Mouse (Mus musculus) neural tube, embryonic 14.5 days (tissue): Measurements from ENCODE around the gene Ppm1h. TPM values are rescaled to one million over a fixed set of nuclear protein-coding genes. Genes with fewer than 3 reads are reported as not detected.

Source experiments
- ATAC-seq: fragments of 200-750 bp; cut with Nextera tagmentation; 2 replicates; pipeline ENCODE4 v1.8.0; 2017; ENCODE audit warnings: low read depth, mild to moderate bottlenecking, moderate TSS enrichment, moderate library complexity
- H3K27ac ChIP-seq: fragments of 300-500 bp; sonication (generic); 2 replicates; pipeline ENCODE4 v1.5.1; 2014; ENCODE audit warnings: low read depth, mild to moderate bottlenecking, control low read depth, low read length, moderate library complexity, mixed read lengths
- H3K27me3 ChIP-seq: fragments of 300-500 bp; sonication (generic); 2 replicates; pipeline ENCODE4 v1.6.1; 2014; ENCODE audit warnings: low read length; ENCODE audit not compliant: control insufficient read depth, insufficient read depth
- H3K36me3 ChIP-seq: fragments of 300-500 bp; sonication (generic); 2 replicates; pipeline ENCODE4 v1.6.1; 2014; ENCODE audit warnings: low read length, mixed read lengths; ENCODE audit not compliant: control insufficient read depth, insufficient read depth
- H3K4me1 ChIP-seq: fragments of 300-500 bp; sonication (generic); 2 replicates; pipeline ENCODE4 v1.6.1; 2014; ENCODE audit warnings: low read length; ENCODE audit not compliant: control insufficient read depth, insufficient read depth
- H3K4me2 ChIP-seq: fragments of 300-500 bp; sonication (generic); 2 replicates; pipeline ENCODE4 v1.6.1; 2014; ENCODE audit warnings: mild to moderate bottlenecking, low read depth, low read length, control low read depth
- H3K4me3 ChIP-seq: fragments of 300-500 bp; sonication (generic); 2 replicates; pipeline ENCODE4 v1.5.1; 2014; ENCODE audit warnings: low read depth, low read length, control low read depth, mixed read lengths
- H3K9ac ChIP-seq: fragments of 300-500 bp; sonication (generic); replicated peaks from 2 replicates; pipeline ENCODE4 v1.6.1; 2014; ENCODE audit warnings: low read depth, mild to moderate bottlenecking, control low read depth, low read length, mixed read lengths
- H3K9me3 ChIP-seq: fragments of 300-500 bp; sonication (generic); 2 replicates; pipeline ENCODE4 v1.6.1; 2016; ENCODE audit warnings: low read length; ENCODE audit not compliant: control insufficient read depth
- WGBS: fragments of 180-500 bp; shearing (Covaris S2); extraction: QIAGEN DNeasy Blood & Tissue Kit; methylation state at CpG from one replicate; pipeline ENCODE4 v1.1.7; 2014; 5-methylcytosine and 5-hydroxymethylcytosine counted together
- polyA plus RNA-seq: library from polyadenylated mRNA; unstranded; fragments of >200 nt; fragmentation: Nextera tagmentation; extraction: Ambion mirVana; gene quantifications from 2 replicates; pipeline ENCODE4 v1.2.1, GENCODE M21; 2014

Ppm1h gene
- polyA plus RNA-seq, 1 experiment from 2014 or later, result 41.5 TPM

- no peak overlapping the region for H3K27ac ChIP-seq
- no peak overlapping the region for H3K4me2 ChIP-seq
- H3K27me3 ChIP-seq, result no peaks in the 10 kb centered on the region
- no peaks in the 10 kb centered on the region; the same call in 1 of the 2 replicates for H3K9me3 ChIP-seq
- no peaks in the 10 kb centered on the region for H3K4me1 ChIP-seq
- H3K9ac ChIP-seq, result no peak overlapping the region
- H3K4me3 ChIP-seq, result no peak overlapping the region
- no peak for ATAC-seq
- WGBS, result 86% methylated on average over 8 of the region's 8 CpGs
- no peaks in the 10 kb centered on the region for H3K36me3 ChIP-seq
These were observed 164.4 kb downstream of the Ppm1h start for GRCm38 (mm10) chr10:122842961-122843360.

- ATAC-seq, result no peak
- no peak overlapping the region for H3K9ac ChIP-seq
- 32% methylated on average over 7 of the region's 7 CpGs for WGBS
These were observed 166.9 kb downstream of the Ppm1h start for GRCm38 (mm10) chr10:122845471-122845870.

GRCm38 (mm10) chr10:122846476-122846875 lies 167.9 kb downstream of the Ppm1h start:
- WGBS, result 89% methylated on average over 1 of the region's 1 CpGs

More at GRCm38 (mm10) chr10:122845471-122845870, 166.9 kb downstream of the Ppm1h start:
- no peaks in the 10 kb centered on the region for H3K4me1 ChIP-seq
- no peak overlapping the region for H3K4me3 ChIP-seq
- no peak overlapping the region for H3K4me2 ChIP-seq
- H3K36me3 ChIP-seq, result no peaks in the 10 kb centered on the region
- H3K27me3 ChIP-seq, result no peaks in the 10 kb centered on the region
- no peaks in the 10 kb centered on the region; the same call in 1 of the 2 replicates for H3K9me3 ChIP-seq
- no peak overlapping the region for H3K27ac ChIP-seq

GRCm38 (mm10) chr10:122848020-122848457 lies 169.5 kb downstream of the Ppm1h start:
- no peaks in the 10 kb centered on the region for H3K27me3 ChIP-seq
- 79% methylated on average over 2 of the region's 2 CpGs for WGBS
- no peak overlapping the region for H3K4me2 ChIP-seq
- H3K4me1 ChIP-seq, result no peaks in the 10 kb centered on the region
- no peaks in the 10 kb centered on the region for H3K9me3 ChIP-seq
- H3K27ac ChIP-seq, result no peak overlapping the region
- H3K9ac ChIP-seq, result no peak overlapping the region
- no peak overlapping the region for H3K4me3 ChIP-seq
- no peaks in the 10 kb centered on the region for H3K36me3 ChIP-seq
- no peak for ATAC-seq

More at GRCm38 (mm10) chr10:122846476-122846875, 167.9 kb downstream of the Ppm1h start:
- no peak overlapping the region for H3K27ac ChIP-seq
- H3K9ac ChIP-seq, result no peak overlapping the region
- no peaks in the 10 kb centered on the region for H3K36me3 ChIP-seq
- no peak for ATAC-seq
- no peak overlapping the region for H3K4me3 ChIP-seq
- H3K4me2 ChIP-seq, result no peak overlapping the region
- H3K4me1 ChIP-seq, result no peaks in the 10 kb centered on the region
- no peaks in the 10 kb centered on the region for H3K9me3 ChIP-seq
- no peaks in the 10 kb centered on the region for H3K27me3 ChIP-seq

GRCm38 (mm10) chr10:122851267-122852160 lies 173.0 kb downstream of the Ppm1h start:
- H3K36me3 ChIP-seq, result no peaks in the 10 kb centered on the region

GRCm38 (mm10) chr10:122854571-122854970 lies 176.0 kb downstream of the Ppm1h start:
- WGBS, result 84% methylated on average over 6 of the region's 6 CpGs
- no peaks in the 10 kb centered on the region for H3K9me3 ChIP-seq
- H3K9ac ChIP-seq, result no peak overlapping the region

More at GRCm38 (mm10) chr10:122851267-122852160, 173.0 kb downstream of the Ppm1h start:
- Histone ChIP-seq H3K4me3 (no peak overlapping the region), H3K27ac (no peak overlapping the region), H3K4me2 (no peak overlapping the region), H3K27me3 (no peaks in the 10 kb centered on the region), H3K9ac (no peak overlapping the region), H3K4me1 (no peaks in the 10 kb centered on the region), H3K9me3 (no peaks in the 10 kb centered on the region)
- WGBS, result 89% methylated on average over 16 of the region's 16 CpGs
- no peak for ATAC-seq

GRCm38 (mm10) chr10:122855149-122855548 lies 176.6 kb downstream of the Ppm1h start:
- no peak for ATAC-seq
- WGBS, result 72% methylated on average over 4 of the region's 4 CpGs
- no peaks in the 10 kb centered on the region for H3K27me3 ChIP-seq
- no peak overlapping the region for H3K27ac ChIP-seq
- H3K4me2 ChIP-seq, result no peak overlapping the region
- no peaks in the 10 kb centered on the region for H3K9me3 ChIP-seq
- H3K4me1 ChIP-seq, result no peaks in the 10 kb centered on the region
- no peak overlapping the region for H3K9ac ChIP-seq
- no peak overlapping the region for H3K4me3 ChIP-seq
- no peaks in the 10 kb centered on the region for H3K36me3 ChIP-seq

More at GRCm38 (mm10) chr10:122854571-122854970, 176.0 kb downstream of the Ppm1h start:
- Histone ChIP-seq H3K4me2 (no peak overlapping the region), H3K36me3 (no peaks in the 10 kb centered on the region), H3K27ac (no peak overlapping the region), H3K27me3 (no peaks in the 10 kb centered on the region), H3K4me1 (no peaks in the 10 kb centered on the region), H3K4me3 (no peak overlapping the region)
- no peak for ATAC-seq

- no peaks in the 10 kb centered on the region for H3K36me3 ChIP-seq
- WGBS, result 76% methylated on average over 17 of the region's 17 CpGs
- no peak for ATAC-seq
- no peak overlapping the region for H3K4me2 ChIP-seq
- H3K27ac ChIP-seq, result no peak overlapping the region
- no peak overlapping the region for H3K9ac ChIP-seq
- no peaks in the 10 kb centered on the region for H3K4me1 ChIP-seq
- no peak overlapping the region for H3K4me3 ChIP-seq
- H3K9me3 ChIP-seq, result no peaks in the 10 kb centered on the region
- H3K27me3 ChIP-seq, result no peaks in the 10 kb centered on the region
These were observed 177.6 kb downstream of the Ppm1h start for GRCm38 (mm10) chr10:122856040-122856764.

- H3K27me3 ChIP-seq, result no peaks in the 10 kb centered on the region
- no peaks in the 10 kb centered on the region for H3K4me1 ChIP-seq
- no peaks in the 10 kb centered on the region for H3K36me3 ChIP-seq
- no peak overlapping the region for H3K4me3 ChIP-seq
- no peak overlapping the region for H3K9ac ChIP-seq
- no peaks in the 10 kb centered on the region for H3K9me3 ChIP-seq
- H3K27ac ChIP-seq, result no peak overlapping the region
- ATAC-seq, result no peak
- H3K4me2 ChIP-seq, result no peak overlapping the region
- WGBS, result 91% methylated on average over 15 of the region's 15 CpGs
These were observed 178.6 kb downstream of the Ppm1h start for GRCm38 (mm10) chr10:122857155-122857554.
